Mouse (Mus musculus) adrenal gland (tissue): Measurements from ENCODE around the gene Rnf144a.

Experiments
- intact Hi-C: fragments of 180-260 bp; cut with DNase I; formaldehyde crosslinking; loops from one replicate; pipeline ENCODE4 v1.15.1; 2025

The Rnf144a gene

DNA sequence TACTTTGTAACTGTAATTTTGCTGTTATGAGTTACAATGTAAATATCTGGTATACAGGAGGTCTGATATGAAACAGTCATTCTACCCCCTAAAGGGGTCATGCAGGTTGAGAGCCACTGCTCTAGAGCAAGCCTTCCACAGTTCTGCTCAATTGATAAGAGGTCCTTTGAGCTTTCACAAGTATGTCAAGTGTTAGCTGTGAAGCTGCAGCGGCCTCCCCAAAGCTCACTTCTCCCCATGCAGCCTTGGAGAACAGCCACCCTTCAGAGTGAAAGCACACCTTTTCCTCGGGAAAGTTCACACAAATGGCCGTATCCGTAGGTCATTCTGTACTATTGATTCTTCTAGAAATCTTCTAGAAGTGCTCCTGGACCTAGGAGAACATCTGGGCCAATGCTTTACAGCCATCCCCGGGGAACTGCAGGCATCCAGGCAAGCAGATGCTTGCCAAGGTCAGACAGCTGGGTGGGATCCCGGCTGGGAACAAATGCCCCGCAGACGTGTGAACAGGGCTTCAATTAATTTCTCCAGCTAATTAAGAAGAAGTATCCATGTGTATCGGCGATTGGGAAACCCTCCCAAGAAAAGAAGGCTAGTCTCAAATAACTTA is 3.1 kb downstream of the Rnf144a start:
- intact Hi-C loops = loop anchor here (5.0 kb wide), 1 partner anchor 55 kb away; no protein-coding TSS in a partner anchor

DNA sequence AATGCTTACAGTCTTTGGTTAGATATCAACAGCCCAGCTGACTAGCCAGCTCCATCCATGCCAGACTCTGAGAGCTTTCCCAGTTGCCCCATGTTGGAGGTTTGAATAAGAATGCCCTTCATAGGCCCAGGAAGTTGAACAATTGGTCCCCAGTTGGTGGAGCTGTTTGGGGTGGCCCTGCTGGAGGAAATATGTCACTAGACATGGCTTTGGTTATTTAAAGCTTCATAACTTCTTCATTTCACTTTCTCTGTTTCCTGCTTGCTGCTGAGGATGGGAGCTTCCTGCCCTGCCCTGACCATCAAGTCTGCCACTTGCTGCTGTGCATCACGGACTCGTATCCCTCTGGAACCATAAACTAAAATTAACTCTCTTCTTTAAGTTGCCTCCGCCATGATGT is 4.6 kb downstream of the Rnf144a start:
- intact Hi-C loops = loop anchor here (5.0 kb wide), 1 partner anchor 53 kb away; no protein-coding TSS in a partner anchor

DNA sequence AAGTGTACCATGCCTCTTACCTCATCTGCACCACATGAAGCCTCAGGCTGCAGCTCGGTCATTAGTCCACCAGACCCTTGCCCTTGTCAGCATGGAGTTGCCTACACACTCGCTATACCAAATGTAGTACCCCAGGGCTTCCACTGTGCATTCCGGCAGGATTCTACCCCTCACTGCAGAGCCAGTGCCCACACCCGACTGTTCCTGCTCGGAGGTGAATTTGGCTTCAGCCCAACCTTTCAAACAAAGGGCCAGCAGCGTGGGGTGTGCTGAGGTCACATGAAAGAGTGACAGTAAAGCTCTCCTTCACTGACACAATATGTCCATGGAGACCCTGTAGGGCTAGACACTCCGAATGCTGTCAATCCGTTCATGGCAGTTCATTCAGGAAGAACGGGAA is 6.3 kb downstream of the Rnf144a start:
- intact Hi-C loops = no loop called here

DNA sequence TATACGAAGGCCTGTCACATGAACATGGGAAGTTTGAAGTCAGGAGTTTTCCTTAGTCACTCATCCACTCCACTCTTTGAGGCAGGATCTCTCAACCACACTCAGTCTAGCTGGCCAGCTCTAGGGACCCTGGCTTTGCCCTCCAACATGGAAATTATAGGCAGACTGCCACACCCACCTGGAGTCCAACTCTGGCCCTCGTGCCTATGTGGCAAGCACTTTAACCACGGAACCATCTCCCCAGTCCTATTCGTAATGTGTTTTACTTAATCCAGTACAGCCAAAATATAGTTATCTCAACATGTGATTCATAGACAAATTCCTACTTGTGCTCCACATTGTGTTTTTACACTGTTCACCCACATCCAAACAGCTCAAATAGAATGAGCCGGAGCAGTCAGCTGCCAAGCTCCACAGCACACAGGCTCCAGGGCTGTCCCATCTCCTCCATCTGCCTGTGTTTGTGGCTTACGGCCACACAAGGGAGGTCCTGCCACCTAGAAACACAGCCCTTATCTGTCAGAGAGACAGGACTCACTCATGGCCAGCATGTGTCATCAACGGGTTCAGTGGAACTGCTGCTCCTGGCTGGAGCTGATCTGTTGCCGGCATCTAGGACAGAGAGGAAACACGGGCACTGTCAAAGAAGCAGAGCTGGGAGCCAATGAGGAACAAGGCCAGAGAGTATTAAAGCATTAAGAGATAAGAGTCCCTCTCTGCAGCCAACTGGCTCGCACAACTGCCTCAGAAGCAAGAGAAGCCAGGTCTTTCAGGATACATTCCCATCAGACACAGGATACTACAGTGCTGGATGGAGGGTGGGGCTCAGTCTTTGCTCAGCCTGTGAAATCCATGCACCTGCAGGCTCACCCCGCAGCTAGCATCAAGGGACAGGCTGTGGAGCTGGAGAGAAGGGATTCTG is 10.0 kb downstream of the Rnf144a start:
- intact Hi-C loops = no loop called here

DNA sequence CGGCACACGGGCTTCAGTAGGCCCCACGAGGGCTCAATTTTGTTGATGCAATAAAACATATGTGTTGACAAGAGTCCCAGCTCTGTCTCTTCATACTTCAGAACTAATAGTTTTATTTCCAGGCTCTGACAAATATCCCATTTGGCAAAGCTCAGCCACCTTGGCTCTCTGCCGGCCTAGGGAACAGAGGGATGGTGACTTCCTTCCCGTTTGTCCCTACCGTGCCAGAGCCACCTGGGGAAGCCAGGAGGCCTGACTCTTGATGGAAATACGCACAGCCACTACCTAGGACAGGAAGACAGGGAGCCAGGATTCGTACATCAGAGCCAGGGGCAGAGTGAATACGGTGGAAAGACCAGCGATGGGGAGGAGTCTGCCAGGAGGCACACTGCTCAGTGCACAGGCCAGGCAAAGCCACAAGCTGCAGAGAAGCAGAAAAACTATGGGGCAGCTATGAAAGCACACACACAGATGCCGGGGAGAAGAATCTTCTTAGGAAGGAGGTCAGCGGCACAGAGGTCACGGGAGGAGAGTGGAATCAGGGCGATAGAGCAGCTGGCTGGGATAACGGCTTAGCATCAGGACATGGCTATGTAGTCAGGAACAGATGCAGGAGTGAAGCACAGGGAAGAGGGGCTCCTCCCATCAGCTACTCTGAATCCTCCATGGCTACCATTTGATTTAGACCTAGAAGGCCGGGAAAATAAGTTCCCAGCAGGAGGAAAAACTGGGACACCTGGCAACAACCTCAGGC is 11.5 kb downstream of the Rnf144a start:
- intact Hi-C loops = no loop called here

DNA sequence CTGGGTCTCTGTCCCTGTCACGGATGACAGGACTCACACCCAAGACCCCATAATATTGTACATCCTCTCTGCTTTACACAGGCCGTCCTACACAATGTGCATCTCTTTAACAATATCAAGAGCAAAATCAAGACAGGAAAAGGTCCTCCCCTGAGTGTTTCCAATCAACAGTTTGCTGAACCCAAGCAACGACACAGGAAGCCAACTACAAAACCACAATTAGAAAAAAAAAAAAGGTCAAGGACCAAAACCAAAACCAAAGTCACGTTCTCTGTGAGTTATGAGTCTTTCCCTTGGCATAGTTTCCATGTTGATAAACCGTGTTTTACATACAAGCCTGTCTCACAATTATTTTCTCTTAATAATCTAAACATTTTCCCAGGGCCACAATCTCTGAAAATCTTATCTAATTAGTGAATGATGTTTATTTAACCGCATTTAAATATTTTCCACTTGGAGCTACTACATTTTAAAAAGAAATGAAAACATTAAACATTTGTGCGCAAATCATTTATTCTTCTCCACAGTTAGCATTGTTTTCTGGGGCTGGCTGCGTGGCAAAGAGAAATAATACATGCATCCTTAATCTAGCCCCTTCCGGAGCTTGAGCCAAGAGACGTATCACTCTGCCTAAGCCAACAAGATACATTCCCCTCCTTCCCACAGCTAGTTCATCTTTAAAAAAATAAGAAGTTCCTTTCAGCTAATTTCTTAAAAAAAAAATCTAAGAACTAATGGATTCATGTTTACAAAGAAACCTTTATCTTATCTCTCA is 13.2 kb downstream of the Rnf144a start:
- intact Hi-C loops = no loop called here

DNA sequence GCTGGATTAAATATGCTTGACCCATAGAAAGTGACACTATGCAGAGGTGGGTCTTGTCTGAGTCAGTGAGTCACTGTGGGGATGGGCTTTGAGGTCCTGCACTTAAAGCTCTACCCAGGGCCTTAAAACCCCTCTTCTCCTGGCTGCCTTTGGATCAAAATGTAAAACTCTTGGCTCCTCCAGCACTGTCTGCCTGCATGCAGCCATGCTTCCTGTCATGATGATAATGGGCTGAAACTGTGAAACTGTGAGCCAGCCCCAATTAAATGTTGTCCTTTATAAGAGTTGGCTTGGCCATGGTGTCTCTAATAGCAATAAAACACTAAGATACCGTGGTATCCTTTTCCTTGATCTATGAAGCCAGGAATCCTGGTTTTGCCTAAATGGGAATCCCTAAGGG is 13.8 kb downstream of the Rnf144a start:
- intact Hi-C loops = no loop called here

DNA sequence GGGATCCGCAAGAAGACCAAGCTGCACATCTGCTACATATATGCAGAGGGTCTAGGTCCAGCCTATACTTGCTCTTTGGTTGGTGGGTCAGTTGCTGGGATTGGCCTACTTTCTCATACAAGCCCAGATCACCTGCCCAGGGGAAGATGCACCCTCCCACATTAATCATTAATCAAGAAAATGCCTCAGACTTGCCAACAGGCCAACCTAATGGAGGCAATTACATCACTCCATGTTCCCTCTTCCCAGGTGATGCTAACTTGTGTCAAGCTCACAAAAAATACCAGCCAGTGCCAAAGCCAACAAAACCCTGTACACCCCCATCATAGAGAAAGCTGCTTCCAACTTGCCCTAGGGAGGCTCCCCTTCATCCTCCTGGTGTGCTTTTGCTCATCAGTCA is 14.3 kb downstream of the Rnf144a start:
- intact Hi-C loops = no loop called here

DNA sequence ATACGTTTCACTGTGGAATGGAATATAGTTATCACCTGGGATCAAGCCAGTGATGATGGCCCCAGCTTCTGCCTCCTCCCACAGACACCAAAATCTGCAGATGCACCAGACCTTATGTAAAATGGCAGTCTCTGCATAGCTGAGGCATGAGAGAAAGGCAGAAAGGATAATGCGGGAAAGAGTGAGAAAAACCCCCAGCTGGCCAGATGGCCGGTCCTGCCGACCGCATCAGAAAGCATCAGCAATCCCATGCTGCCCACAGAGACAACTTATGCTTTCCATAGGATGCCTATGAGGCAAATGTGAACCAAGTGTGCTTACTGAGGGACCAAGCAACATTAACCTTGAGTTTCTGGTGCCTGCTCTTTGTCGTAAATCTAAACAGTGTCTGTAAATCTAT is 15.7 kb downstream of the Rnf144a start:
- intact Hi-C loops = no loop called here

DNA sequence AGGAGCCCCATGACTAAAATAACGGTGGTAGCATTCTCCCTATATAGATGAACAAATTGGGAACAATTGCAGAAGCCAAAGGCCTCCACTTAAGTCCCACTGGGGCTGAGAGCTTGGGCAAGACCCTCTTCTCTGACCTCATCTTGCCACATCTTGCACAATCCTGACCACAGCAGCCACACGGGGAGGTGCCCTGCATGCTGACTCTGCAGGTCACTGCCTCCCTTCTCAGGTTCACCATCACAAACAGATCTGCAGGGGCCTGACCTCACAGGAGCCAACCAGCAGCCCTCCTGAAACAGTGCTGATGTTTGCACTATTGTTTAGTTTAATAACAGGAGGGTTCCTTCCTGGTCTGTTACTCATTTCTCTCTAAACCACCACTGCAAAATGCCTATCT is 16.5 kb downstream of the Rnf144a start:
- intact Hi-C loops = no loop called here

DNA sequence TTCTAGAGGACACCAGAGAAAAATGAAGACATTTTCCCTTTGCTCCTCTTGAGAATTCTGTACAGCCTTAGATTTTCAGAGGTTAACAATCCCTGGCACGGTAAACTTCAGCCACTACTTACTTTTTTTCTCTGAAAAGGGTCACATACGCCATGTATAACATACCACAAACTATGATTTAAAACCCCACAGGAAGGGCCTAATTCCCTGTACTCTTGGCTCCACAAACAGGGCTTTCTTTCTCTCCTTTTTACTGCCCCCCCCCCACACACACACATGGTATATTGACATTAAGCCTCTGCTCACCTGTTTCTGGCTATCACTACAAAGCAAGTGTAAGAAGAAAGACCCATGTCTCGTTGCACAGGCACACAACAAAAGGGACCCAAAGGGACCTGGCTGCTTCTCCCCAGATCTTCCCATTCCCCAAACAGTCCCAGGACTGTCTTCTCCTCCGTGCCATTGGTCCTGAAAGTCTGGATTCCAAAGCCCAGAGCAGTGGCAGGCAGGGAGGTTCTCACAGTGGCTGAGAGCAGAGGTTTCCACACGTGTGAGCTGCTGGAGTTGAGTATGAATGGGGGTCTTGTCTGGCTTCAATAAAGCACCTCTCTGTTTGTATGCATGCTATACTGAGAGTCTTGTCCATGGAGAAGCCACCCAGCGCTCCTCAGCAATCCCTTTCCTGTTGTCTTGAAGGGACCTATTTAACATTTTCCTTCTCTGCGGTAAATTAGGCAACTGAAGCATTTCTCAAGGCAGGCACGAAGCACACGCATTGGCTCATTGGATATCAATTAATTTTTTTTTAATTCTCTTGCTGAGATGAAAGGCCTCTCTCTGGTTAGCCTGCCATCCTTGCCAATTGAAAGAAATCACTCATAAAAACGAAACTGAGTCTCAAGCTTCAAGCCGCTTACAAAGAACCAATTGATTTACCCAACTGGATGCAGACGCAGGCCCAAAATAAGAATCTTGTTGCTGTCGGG is 20.3 kb downstream of the Rnf144a start:
- intact Hi-C loops = no loop called here

DNA sequence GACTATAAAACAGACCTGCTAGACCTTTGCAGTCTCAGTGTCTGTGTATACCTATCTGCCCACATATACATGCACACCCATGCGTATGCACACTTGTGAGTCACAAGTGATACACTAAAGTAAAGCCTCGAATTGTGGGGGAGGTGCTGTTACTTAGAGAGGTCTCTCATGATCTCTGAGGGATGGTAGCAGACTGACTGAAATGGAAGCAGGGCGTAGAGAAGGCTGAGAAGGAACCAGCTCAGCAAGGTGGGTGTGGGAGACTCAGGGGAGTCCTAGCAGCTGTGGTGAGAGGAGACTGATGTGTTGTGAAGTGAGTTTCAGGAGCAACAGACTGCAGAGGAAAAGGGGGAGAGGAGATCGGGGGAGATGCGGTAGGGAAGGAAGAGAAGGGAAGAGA is 21.8 kb downstream of the Rnf144a start:
- intact Hi-C loops = no loop called here

DNA sequence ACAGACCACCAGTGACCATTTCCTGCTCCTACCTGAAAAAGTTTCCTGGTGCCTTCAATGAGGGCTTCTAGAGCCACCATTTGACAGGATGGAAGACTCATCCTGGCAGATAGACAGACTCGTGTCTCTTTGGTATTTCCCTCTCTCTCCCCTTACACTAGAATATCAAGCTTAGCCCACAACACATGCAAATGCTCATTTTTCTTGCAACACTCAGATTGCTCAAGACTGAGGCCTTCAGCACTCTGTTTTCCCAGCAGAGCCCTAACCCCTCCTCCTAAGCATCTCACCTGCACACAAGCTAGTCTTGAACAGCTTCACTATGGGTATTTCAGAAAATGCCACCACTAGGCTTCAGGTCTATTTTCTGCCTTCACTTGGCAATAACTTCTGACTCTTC is 23.9 kb downstream of the Rnf144a start:
- intact Hi-C loops = no loop called here

DNA sequence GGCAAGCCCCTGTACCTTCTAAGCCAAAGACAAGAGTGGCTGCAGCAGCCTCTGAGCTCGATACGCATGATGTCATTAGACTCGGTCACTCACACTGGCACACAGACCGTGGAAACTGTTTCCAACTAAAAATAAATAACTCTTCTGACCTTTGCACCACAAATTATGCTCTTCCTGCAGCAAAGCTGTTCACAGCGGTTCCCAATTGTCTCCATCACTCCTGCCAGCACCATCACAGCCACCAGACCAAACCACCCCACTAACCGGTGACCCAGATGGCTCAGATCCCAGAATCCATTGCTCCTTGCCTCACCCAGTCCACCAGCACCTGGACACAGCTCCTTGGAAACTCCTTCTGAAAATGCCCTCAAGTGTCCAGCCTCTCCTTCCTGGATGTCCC is 27.5 kb downstream of the Rnf144a start:
- intact Hi-C loops = no loop called here

DNA sequence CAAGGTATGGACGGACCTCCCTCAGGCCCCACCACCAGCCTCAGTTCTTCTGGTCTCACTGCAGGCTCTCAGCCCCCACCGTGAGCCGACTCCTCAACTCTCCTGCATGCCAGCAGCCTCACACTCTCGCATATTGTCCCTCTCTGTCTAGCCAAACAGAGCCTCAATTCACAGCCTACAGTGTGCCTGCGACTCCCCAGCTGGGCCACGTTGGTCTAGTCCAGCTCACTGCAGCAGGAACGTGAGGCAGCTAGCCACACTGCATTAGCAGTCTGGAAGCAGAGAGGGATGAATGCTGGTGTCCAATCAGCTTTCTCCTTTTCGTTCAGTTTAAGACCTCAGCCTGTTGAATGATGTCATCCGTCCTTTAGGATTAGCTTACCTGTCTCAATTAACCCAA is 28.1 kb downstream of the Rnf144a start:
- intact Hi-C loops = no loop called here

DNA sequence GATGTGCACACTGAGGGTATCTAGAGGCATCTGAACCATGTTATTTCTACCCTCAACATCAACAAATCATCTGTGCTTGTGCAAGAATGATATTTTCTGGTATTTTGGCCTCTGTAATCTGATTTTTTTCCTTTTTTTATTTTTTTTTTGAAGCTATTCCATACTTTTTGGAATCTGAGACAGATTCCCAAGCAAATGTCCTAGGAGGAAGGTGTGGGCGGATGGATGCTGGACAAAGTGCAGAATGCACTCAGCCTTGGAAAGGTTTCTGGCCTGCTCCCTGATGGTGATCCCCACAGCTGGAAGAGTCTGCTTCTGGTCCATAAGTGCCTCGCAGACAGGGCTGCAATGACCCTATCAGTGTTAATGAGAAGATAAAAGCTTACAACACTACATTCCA is 28.9 kb downstream of the Rnf144a start:
- intact Hi-C loops = no loop called here

DNA sequence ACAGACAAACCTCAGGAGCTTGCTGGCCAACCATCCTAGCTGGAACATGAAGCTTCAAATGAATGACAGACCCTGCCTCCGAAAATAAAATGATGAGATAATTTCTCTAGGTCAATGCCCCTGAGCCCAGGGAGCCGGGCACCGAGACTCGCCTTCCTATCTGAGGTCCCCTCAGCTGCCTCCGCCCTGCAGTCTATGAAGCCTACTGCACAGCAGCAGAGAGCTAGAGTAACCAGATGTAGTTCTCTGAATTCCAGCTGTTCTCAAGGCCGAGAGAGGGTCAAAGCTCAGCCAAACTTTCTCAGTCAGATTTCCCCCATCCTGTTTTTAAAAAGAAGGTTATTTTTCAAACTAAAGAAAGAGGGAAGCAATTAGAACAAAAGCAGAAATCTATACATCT is 29.3 kb downstream of the Rnf144a start:
- intact Hi-C loops = no loop called here

DNA sequence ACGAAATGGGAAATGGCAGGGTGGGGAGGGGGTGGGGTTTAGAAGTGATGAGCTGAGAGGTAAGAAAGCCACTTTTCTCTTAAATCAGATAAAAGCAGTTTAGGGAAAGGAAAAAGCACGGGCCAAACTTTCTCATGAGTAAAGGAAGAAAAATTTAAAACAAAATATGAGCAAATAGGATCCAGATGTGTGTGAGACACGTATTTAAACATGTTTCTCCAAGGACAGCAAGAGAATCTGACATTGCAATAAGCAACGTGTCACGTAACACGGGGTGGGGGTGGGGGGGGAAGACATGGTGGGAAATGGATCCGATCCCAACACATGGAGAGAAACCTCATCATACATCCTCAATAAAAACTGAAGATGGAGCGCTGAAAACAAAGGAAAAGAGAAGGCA is 33.3 kb downstream of the Rnf144a start:
- intact Hi-C loops = no loop called here

DNA sequence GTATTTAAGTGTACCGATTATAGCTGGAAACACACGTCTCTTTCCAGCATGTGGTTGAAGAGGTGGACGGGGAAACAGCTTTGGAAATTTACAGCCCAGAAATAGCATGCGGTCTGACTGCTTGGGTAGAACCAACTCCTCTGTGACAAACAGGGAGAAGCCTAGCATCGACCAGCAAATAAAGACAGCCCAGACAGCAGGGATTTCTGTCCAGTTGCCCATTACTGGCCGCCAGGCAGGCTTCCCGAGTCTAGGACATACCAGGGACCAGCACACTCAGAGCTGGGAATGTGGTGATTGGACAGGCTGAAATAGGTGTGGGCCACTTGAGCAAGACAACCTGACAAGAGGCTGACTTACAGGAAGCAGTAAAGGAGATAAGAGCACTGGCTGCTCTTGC is 35.3 kb downstream of the Rnf144a start:
- intact Hi-C loops = no loop called here

DNA sequence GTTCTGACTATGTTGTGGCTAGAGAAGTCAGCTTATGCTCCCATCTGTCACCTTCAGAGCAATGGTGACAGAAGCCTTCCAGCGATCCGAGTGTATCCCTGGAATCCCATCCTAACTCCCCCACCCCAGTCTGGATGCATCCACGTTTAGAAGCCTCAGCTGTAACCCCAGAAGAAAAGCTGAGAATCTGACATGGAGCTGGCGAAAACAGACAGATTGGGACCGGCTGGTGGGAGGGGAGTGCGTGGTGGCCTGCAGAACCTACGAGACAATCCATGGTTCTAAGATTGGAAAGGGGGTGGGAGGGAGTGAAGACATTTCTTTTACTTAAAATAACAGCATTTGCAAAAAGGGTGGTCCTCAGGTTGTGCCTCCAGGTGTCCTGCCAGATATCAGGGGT is 37.4 kb downstream of the Rnf144a start:
- intact Hi-C loops = no loop called here
